Comparison of ENCODE assay signal across 10 mouse cellular contexts in genomic region chr19:38258651-38259065, GRCm38 (mm10). TPM values are rescaled to one million over a fixed set of nuclear protein-coding genes. Genes with fewer than 3 reads are reported as not detected.
DNase-seq lines count a peak whose midpoint lies in the region; ATAC-seq and TF ChIP-seq lines count a peak whose summit lies in the region.
"Had no signal": no experiment of that assay in that cellular context is flagged by ENCODE, and none has a peak within 500 bp of the region (broad histone marks: within the 10 kb centered on the region; RNA-seq: fewer than 3 reads in every experiment).

No protein-coding gene starts in this region.

- no peak overlapping the region for H3K4me3 ChIP-seq in limb, embryonic 13.5 days
- H3K4me3 ChIP-seq in limb, embryonic 10.5 days = no peak overlapping the region
- no peak overlapping the region for H3K4me3 ChIP-seq in forebrain, embryonic 16.5 days (replicated peaks; ENCODE audit: low read length)
- H3K4me3 ChIP-seq in olfactory bulb, adult 2 months (ENCODE audit: insufficient read depth, low read depth, low read length) = peak overlapping the region; percentile 23
- H3K4me3 ChIP-seq in embryonic facial prominence, embryonic 10.5 days = no peak overlapping the region

- no peaks in the 10 kb centered on the region for H3K9me3 ChIP-seq in limb, embryonic 13.5 days
- H3K9me3 ChIP-seq in limb, embryonic 10.5 days (replicated peaks) = no peaks in the 10 kb centered on the region
- H3K9me3 ChIP-seq in forebrain, embryonic 16.5 days (ENCODE audit: control insufficient read depth, low read length) = no peaks in the 10 kb centered on the region
- H3K9me3 ChIP-seq in embryonic facial prominence, embryonic 10.5 days = no peaks in the 10 kb centered on the region

- DNase-seq in adrenal gland, postnatal 14 days = peak; percentile 17
- DNase-seq in adrenal gland, adult 2 months = no peak
- no peak for DNase-seq in limb, embryonic 10.5 days (ENCODE audit: low spot score)
- no peak for DNase-seq in embryonic facial prominence, embryonic 10.5 days (ENCODE audit: low spot score)
- DNase-seq in thymus, adult 18-20 months = no peak
- DNase-seq: lung, embryonic 14.5 days had no signal

- H3K9ac ChIP-seq in limb, embryonic 13.5 days = no peak overlapping the region
- no peak overlapping the region for H3K9ac ChIP-seq in forebrain, embryonic 16.5 days (replicated peaks; ENCODE audit: low read depth, low read length)
- H3K9ac ChIP-seq: lung, embryonic 14.5 days had no signal

- no peak for TF ChIP-seq CTCF in olfactory bulb, adult 2 months (IDR thresholded peaks at IDR 0.05; ENCODE audit: insufficient read depth, low read depth, low read length)

- no peak overlapping the region for H3K4me2 ChIP-seq in limb, embryonic 13.5 days (replicated peaks)
- peak overlapping the region; percentile 28; the same call in 1 of the 2 replicates for H3K4me2 ChIP-seq in forebrain, embryonic 16.5 days (ENCODE audit: low read length)
- H3K4me2 ChIP-seq: lung, embryonic 14.5 days had no signal

- no peak for TF ChIP-seq POLR2A in olfactory bulb, adult 2 months (IDR thresholded peaks at IDR 0.05; ENCODE audit: insufficient read depth, low read depth, low read length)

- no peaks in the 10 kb centered on the region for H3K36me3 ChIP-seq in limb, embryonic 13.5 days
- no peaks in the 10 kb centered on the region for H3K36me3 ChIP-seq in limb, embryonic 10.5 days
- no peaks in the 10 kb centered on the region for H3K36me3 ChIP-seq in forebrain, embryonic 16.5 days (ENCODE audit: control insufficient read depth, insufficient read depth)
- H3K36me3 ChIP-seq in embryonic facial prominence, embryonic 10.5 days (replicated peaks) = no peaks in the 10 kb centered on the region

- 71% methylated on average over 3 of the region's 3 CpGs for WGBS in limb, embryonic 13.5 days
- 85% methylated on average over 3 of the region's 3 CpGs for WGBS in limb, embryonic 10.5 days
- WGBS in forebrain, embryonic 16.5 days = 56% methylated on average over 3 of the region's 3 CpGs
- WGBS in olfactory bulb, adult 2 months = 30% methylated on average over 3 of the region's 3 CpGs
- 84% methylated on average over 3 of the region's 3 CpGs for WGBS in embryonic facial prominence, embryonic 10.5 days

- peaks cover 4% of the 10 kb centered on the region for H3K4me1 ChIP-seq in limb, embryonic 13.5 days
- peaks cover 3% of the 10 kb centered on the region; the same call in 1 of the 2 replicates for H3K4me1 ChIP-seq in limb, embryonic 10.5 days
- H3K4me1 ChIP-seq in forebrain, embryonic 16.5 days (replicated peaks; ENCODE audit: control insufficient read depth, insufficient read depth, low read length) = peaks cover 19% of the 10 kb centered on the region
- peaks cover 17% of the 10 kb centered on the region for H3K4me1 ChIP-seq in olfactory bulb, adult 2 months (ENCODE audit: control insufficient read depth, insufficient read depth, low read length)
- H3K4me1 ChIP-seq in embryonic facial prominence, embryonic 10.5 days = peaks cover 5% of the 10 kb centered on the region; the same call in 1 of the 2 replicates

- ATAC-seq in limb, embryonic 13.5 days (ENCODE audit: low FRiP score, low read depth) = peak; percentile 64; the same call in 1 of the 2 replicates
- ATAC-seq in forebrain, embryonic 16.5 days = peak; percentile 56

- H3K27ac ChIP-seq in limb, embryonic 13.5 days = no peak overlapping the region
- no peak overlapping the region for H3K27ac ChIP-seq in limb, embryonic 10.5 days
- H3K27ac ChIP-seq in forebrain, embryonic 16.5 days (ENCODE audit: low read length) = no peak overlapping the region
- H3K27ac ChIP-seq in olfactory bulb, adult 2 months (ENCODE audit: insufficient read depth, low read depth, low read length) = peak overlapping the region; percentile 69
- H3K27ac ChIP-seq in embryonic facial prominence, embryonic 10.5 days (replicated peaks) = no peak overlapping the region

- peaks cover 6% of the 10 kb centered on the region for H3K27me3 ChIP-seq in limb, embryonic 13.5 days
- H3K27me3 ChIP-seq in limb, embryonic 10.5 days (ENCODE audit: low read depth, poor library complexity, severe bottlenecking) = 0 out of 2 replicates have a peak, but pooled peaks cover 3% of the 10 kb centered on the region
- no peaks in the 10 kb centered on the region for H3K27me3 ChIP-seq in forebrain, embryonic 16.5 days (replicated peaks; ENCODE audit: control insufficient read depth, insufficient read depth, low read length)
- H3K27me3 ChIP-seq in embryonic facial prominence, embryonic 10.5 days (replicated peaks; ENCODE audit: low read depth, poor library complexity, severe bottlenecking) = 0 out of 2 replicates have a peak, but pooled peaks cover 4% of the 10 kb centered on the region

RNA-seq across cellular contexts. Expression of gene Lgi1, which starts 5.7 kb away (rescaled TPM):
- 2.6 and 3.5 TPM in 2 replicates for total RNA-seq in adrenal gland, postnatal 14 days (2021)
- 1 to 10 TPM in 1 of 2 experiments, under 1 TPM in 1; 0.43 to 1.8 TPM for total RNA-seq in adrenal gland, adult 2 months (2021)
- polyA plus RNA-seq in adrenal gland, adult 2 months (2012; rRNA removed) = 0.09 TPM in 2 replicates
- 1.8 and 1.9 TPM in 2 replicates for polyA plus RNA-seq in limb, embryonic 13.5 days (2015; fragmentation: Nextera tagmentation; extraction: Ambion mirVana)
- polyA plus RNA-seq in limb, embryonic 10.5 days (2016; fragmentation: Nextera tagmentation; extraction: Ambion mirVana) = 0.28 and 0.50 TPM in 2 replicates
- 15.5 and 19.1 TPM in 2 replicates for polyA plus RNA-seq in forebrain, embryonic 16.5 days (2015; fragmentation: Nextera tagmentation; extraction: Ambion mirVana)
- not detected in 2 replicates for polyA plus RNA-seq in olfactory bulb, adult 2 months (2012; ENCODE audit: insufficient read depth, insufficient read length, low replicate concordance, missing spikeins)
- polyA plus RNA-seq in embryonic facial prominence, embryonic 10.5 days (2016; fragmentation: Nextera tagmentation; extraction: Ambion mirVana) = 1.2 and 1.4 TPM in 2 replicates
- total RNA-seq: neutrophil, adult 5-6 weeks had no signal
- polyA plus RNA-seq: lung, embryonic 14.5 days had no signal

RNA-seq across cellular contexts. Expression of gene Fra10ac1, which starts 34.7 kb away (rescaled TPM):
- total RNA-seq in adrenal gland, postnatal 14 days (2021) = 18.9 and 23.2 TPM in 2 replicates
- total RNA-seq in adrenal gland, adult 2 months (2021) = 10 to 100 TPM; 11.2 to 16.3 TPM
- 2.6 and 4.5 TPM in 2 replicates for polyA plus RNA-seq in adrenal gland, adult 2 months (2012; rRNA removed)
- polyA plus RNA-seq in limb, embryonic 13.5 days (2015; fragmentation: Nextera tagmentation; extraction: Ambion mirVana) = 43.9 and 44.2 TPM in 2 replicates
- polyA plus RNA-seq in limb, embryonic 10.5 days (2016; fragmentation: Nextera tagmentation; extraction: Ambion mirVana) = 40.3 and 47.6 TPM in 2 replicates
- 54.7 and 56.8 TPM in 2 replicates for polyA plus RNA-seq in forebrain, embryonic 16.5 days (2015; fragmentation: Nextera tagmentation; extraction: Ambion mirVana)
- not detected in 2 replicates for polyA plus RNA-seq in olfactory bulb, adult 2 months (2012; ENCODE audit: insufficient read depth, insufficient read length, low replicate concordance, missing spikeins)
- polyA plus RNA-seq in embryonic facial prominence, embryonic 10.5 days (2016; fragmentation: Nextera tagmentation; extraction: Ambion mirVana) = 44.1 and 44.6 TPM in 2 replicates
